Mouse (Mus musculus) bone marrow macrophage, adult 2 months (primary cell): Measurements from ENCODE around the gene Col11a2. TPM values are rescaled to one million over a fixed set of nuclear protein-coding genes. Genes with fewer than 3 reads are reported as not detected.

Experiments
- H3K27ac ChIP-seq: 2 replicates; pipeline ENCODE4 v1.5.1; 2012; ENCODE audit warnings: low read depth, low read length; ENCODE audit not compliant: insufficient read depth
- H3K4me1 ChIP-seq: 2 replicates; pipeline ENCODE4 v1.6.1; 2012; ENCODE audit warnings: low read length; ENCODE audit not compliant: control insufficient read depth, insufficient read depth
- H3K4me3 ChIP-seq: 2 replicates; pipeline ENCODE4 v1.5.1; 2012; ENCODE audit warnings: mild to moderate bottlenecking, low read length, moderate library complexity; ENCODE audit not compliant: insufficient read depth
- CTCF ChIP-seq: IDR thresholded peaks from 2 replicates; pipeline ENCODE4 v1.5.1; 2012; ENCODE audit warnings: low read depth, mild to moderate bottlenecking, low read length, moderate library complexity
- POLR2A ChIP-seq: IDR thresholded peaks from 2 replicates; pipeline ENCODE4 v1.6.1; 2012; ENCODE audit warnings: mild to moderate bottlenecking, low read depth, low read length, borderline replicate concordance
- polyA plus RNA-seq: library from polyadenylated mRNA; stranded (reverse); fragments of >200 nt; gene quantifications from 2 replicates; pipeline ENCODE4 v1.2.4, GENCODE M21; 2012; ENCODE audit not compliant: missing spikeins, insufficient read depth, insufficient read length

The Col11a2 gene
- polyA plus RNA-seq, 1 experiment = 0.51 TPM

GRCm38 (mm10) chr17:34032174-34032632, 7.0 kb upstream of the Col11a2 start:
- Histone ChIP-seq H3K4me1 (peaks cover 22% of the 10 kb centered on the region), H3K27ac (peak overlapping the region; percentile 63)
- no peak for TF ChIP-seq POLR2A
- no peak for TF ChIP-seq CTCF

DNA sequence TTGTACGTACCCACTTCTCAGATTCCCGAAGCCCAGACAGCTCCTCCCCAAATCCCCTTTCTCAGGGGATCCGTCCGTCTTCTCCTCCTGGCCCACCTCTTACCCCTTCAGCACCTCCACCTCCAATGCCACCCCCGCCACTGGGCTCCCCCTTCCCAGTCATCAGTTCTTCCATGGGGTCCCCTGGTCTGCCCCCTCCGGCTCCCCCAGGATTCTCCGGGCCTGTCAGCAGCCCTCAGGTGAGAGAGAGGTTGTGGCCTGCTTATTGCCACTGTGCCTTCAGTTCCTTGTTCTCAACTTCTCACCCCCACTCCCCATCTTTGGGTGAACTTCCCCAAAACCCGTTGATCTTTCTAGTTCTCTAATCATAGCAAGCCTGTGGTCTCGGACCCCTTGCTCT, 6.4 kb upstream of the Col11a2 start:
- peak overlapping the region; percentile 63 for H3K27ac ChIP-seq
- H3K4me1 ChIP-seq = peaks cover 22% of the 10 kb centered on the region
- TF ChIP-seq CTCF = no peak
- TF ChIP-seq POLR2A = no peak
- H3K4me3 ChIP-seq = peak overlapping the region; percentile 82

More at GRCm38 (mm10) chr17:34032174-34032632, 7.0 kb upstream of the Col11a2 start:
- H3K4me3 ChIP-seq = peak overlapping the region; percentile 82

DNA sequence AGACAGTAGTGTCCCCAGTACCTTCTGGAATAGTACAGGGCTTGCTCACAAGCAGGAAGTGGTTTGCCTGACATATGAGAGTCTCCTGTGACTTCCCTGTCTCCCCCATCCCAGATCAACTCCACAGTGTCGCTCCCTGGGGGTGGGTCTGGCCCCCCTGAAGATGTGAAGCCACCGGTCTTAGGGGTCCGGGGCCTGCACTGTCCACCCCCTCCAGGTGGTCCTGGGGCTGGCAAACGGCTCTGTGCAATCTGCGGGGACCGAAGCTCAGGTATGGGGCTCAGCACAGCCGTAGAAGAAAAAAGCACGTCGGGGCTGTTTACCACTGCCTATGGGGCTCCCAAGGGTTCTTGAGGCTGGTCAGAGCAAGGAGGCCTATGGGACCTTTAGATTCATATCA, 5.8 kb upstream of the Col11a2 start:
- peaks cover 20% of the 10 kb centered on the region for H3K4me1 ChIP-seq

DNA sequence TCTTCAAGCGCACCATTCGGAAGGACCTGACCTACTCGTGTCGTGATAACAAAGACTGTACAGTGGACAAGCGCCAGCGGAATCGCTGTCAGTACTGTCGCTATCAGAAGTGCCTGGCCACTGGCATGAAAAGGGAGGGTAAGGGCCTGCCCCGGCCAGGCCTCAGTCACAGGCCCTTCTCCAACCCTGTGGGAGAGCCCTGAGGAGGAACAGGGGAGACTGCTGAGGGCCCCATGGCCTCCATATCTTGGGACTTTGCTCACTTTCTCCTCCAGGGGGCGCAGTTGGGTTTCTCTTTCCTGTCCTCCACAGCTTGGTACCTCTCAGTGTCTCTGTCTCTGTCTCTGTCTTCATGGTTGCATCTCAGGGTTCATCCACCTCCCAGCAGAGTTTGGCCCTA, 5.2 kb upstream of the Col11a2 start:
- peak; percentile 64 for TF ChIP-seq CTCF
- no peak for TF ChIP-seq POLR2A
- Histone ChIP-seq H3K4me1 (peaks cover 20% of the 10 kb centered on the region), H3K27ac (no peak overlapping the region), H3K4me3 (no peak overlapping the region)

More for the DNA sequence above, 5.8 kb upstream of the Col11a2 start:
- H3K4me3 ChIP-seq = peak overlapping the region; percentile 82
- H3K27ac ChIP-seq = peak overlapping the region; percentile 63
- TF ChIP-seq CTCF = no peak
- TF ChIP-seq POLR2A = no peak

GRCm38 (mm10) chr17:34035517-34035916, 3.7 kb upstream of the Col11a2 start:
- peaks cover 9% of the 10 kb centered on the region for H3K4me1 ChIP-seq
- no peak overlapping the region for H3K27ac ChIP-seq
- TF ChIP-seq POLR2A = no peak
- TF ChIP-seq CTCF = no peak
- H3K4me3 ChIP-seq = no peak overlapping the region

DNA sequence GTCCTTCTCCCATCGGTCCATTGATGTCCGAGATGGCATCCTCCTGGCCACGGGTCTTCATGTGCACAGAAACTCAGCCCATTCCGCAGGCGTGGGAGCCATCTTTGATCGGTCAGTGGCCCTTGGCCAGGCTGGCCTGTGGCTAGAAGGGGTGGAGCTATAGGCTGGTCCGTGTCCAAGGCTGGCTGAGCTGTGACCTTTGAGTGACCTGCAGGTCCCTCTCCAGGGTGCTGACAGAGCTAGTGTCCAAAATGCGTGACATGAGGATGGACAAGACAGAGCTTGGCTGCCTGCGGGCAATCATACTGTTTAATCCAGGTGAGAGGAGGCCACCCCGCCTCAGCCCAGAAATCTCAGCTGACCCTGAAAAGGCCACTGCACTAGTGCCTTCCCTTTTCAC, 2.6 kb upstream of the Col11a2 start:
- Histone ChIP-seq H3K4me1 (peaks cover 9% of the 10 kb centered on the region), H3K4me3 (no peak overlapping the region), H3K27ac (no peak overlapping the region)
- no peak for TF ChIP-seq POLR2A
- TF ChIP-seq CTCF = no peak

GRCm38 (mm10) chr17:34037241-34037640, 2.0 kb upstream of the Col11a2 start:
- no peak overlapping the region for H3K27ac ChIP-seq
- H3K4me3 ChIP-seq = no peak overlapping the region
- H3K4me1 ChIP-seq = peaks cover 9% of the 10 kb centered on the region
- TF ChIP-seq CTCF = no peak
- no peak for TF ChIP-seq POLR2A

DNA sequence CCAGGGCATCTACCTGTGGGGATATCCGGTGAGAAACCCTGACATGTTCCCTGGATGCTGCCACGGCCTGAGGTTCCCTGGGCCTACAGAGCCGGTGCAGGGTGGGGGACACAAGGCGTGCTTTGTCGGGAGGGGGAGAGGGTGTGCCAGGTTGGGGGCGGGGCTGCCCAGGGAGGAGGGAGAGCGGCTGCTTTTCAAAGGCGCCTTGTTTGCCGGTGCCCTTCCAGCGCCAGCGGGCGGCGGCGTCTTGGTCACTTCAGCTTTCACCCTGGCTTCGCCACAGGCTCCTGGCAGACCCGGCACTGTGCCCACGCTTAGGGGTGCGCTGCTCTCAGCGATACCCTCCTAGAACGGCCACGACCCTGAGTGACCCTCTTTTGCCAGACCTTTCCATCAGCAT, 797 bp upstream of the Col11a2 start:
- Histone ChIP-seq H3K4me1 (peaks cover 7% of the 10 kb centered on the region), H3K4me3 (no peak overlapping the region), H3K27ac (no peak overlapping the region)
- no peak for TF ChIP-seq POLR2A
- TF ChIP-seq CTCF = no peak

DNA sequence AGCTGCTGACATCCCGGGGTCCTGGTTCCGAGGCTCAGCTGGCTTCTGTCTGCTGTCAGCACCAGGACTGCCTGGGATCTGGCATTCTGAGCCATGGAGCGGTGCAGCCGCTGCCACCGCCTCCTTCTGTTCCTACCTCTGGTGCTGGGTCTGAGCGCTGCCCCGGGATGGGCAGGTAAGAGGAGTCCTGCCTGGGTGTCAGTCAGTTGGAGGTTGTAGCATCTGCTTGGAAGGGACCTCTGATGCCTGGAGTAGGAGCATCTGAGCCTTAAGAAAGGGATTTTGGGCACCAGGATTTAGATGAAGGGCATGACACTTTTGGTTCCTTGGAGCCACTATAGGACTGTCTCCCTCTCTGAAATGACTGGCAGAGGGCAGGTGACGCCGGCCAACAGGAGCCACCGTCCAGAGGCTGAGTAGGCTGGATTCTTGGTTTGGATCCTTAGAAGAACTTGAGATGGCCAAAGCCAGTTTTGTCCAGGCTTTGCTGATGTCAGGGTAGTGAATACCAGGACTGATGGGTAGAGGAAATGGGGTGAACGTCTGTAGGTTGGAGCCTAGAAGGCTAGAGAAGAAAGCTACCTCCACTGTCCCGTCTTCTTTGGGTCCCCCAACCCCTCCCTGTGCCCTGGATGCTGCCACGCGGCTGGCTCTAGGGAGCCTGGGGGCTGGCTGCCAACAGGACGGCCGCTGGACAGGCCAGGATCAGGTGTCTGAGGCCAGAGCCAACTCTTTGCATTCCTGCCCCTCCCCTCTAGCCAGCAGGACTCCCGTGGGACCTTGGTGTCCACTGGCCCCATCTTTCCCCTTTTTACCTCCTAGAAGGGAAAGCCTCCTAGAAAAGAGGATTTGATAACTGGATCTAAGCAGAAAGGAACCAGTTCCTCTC, 569 bp downstream of the Col11a2 start:
- Histone ChIP-seq H3K4me3 (no peak overlapping the region), H3K4me1 (no peaks in the 10 kb centered on the region), H3K27ac (no peak overlapping the region)
- TF ChIP-seq POLR2A = no peak
- 0 out of 2 replicates have a peak, but pooled peaks have one; percentile 7 for TF ChIP-seq CTCF

GRCm38 (mm10) chr17:34045941-34046340, 6.7 kb downstream of the Col11a2 start:
- Histone ChIP-seq H3K4me3 (no peak overlapping the region), H3K27ac (no peak overlapping the region), H3K4me1 (no peaks in the 10 kb centered on the region)
- no peak for TF ChIP-seq POLR2A
- TF ChIP-seq CTCF = no peak
